Mouse (Mus musculus) pancreas, adult 10 weeks (tissue): Measurements from ENCODE around the gene Vmn1r91. TPM values are rescaled to one million over a fixed set of nuclear protein-coding genes. Genes with fewer than 3 reads are reported as not detected.

Experiments
- polyA plus RNA-seq: library from polyadenylated mRNA; stranded (reverse); fragments of 350-450 nt; fragmentation: Illumina TruSeq; extraction: RNeasy Lipid Tissue Mini Kit (QIAGEN cat#74804); gene quantifications from one replicate; pipeline ENCODE4 v1.2.3, GENCODE M21; 2015; ENCODE audit warnings: low read depth, low replicate concordance; ENCODE audit not compliant: insufficient read depth

The Vmn1r91 gene
- polyA plus RNA-seq = not detected

GRCm38 (mm10) chr7:20099380-20099779 is at the start of gene Vmn1r91:
Vmn1r91 (plus strand) TSS chr7:20099680.

DNA sequence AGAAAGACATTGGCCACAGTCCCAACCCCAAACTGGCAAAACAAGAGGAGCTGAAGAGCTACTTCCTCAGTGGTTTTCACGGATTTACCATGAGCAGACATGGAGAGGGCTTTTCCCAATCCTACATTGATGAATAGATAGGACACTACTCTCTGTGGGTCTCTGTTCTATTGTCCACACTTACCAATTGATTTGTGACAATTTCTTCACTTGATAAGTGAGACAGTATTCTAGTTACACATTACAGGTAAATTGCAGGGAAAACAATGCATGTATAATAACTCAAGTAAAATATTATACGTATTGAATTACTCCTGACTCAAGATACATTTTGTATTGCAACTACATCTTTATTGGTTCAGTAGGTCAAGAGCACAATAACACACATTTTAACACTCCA is 23.0 kb downstream of the Vmn1r91 start, which contains the start of gene Gm16442:
TSS of gene Gm16442 (minus strand) at position 101 of the 400 bp plus-strand sequence.

DNA sequence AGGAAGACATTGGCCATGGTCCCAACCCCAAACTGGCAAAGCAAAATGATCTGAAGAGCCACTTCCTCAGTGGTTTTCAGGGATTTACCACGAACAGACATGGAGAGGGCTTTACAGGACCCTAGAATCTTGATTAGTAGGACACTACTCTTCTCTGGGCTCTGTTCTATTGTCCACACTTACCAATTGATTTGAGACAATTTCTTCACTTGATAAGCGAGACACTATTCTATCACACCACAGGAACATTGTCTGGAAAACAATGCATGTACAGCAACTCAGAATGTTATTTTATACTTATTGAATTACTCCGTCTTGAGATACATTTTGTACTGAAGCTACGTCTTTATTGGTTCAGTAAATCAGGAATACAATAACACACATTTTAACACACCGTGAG is 39.5 kb downstream of the Vmn1r91 start, which contains the start of gene Vmn1r93:
TSS of gene Vmn1r93 (minus strand) at position 101 of the 400 bp plus-strand sequence.

Other genes starting within 250 kb of the Vmn1r91 start
- not detected for gene Gm19345, start 247.7 kb upstream of the Vmn1r91 start, polyA plus RNA-seq
- gene Ceacam16, start 238.4 kb upstream of the Vmn1r91 start, polyA plus RNA-seq = not detected
- not detected for gene Ceacam19, start 211.7 kb upstream of the Vmn1r91 start, polyA plus RNA-seq
- 5.6 TPM for gene Pvr, start 178.5 kb upstream of the Vmn1r91 start, polyA plus RNA-seq
- gene Igsf23, start 148.9 kb upstream of the Vmn1r91 start, polyA plus RNA-seq = 0.96 TPM
- not detected for gene Ceacam20, start 134.3 kb upstream of the Vmn1r91 start, polyA plus RNA-seq
- 0.39 TPM for gene Nlrp9b, start 108.2 kb upstream of the Vmn1r91 start, polyA plus RNA-seq
- not detected for gene Gm16442, start 22.9 kb downstream of the Vmn1r91 start, polyA plus RNA-seq
- gene Vmn1r93, start 39.4 kb downstream of the Vmn1r91 start, polyA plus RNA-seq = not detected
- gene Vmn1r94, start 68.7 kb downstream of the Vmn1r91 start, polyA plus RNA-seq = not detected
- gene Vmn1r95, start 94.0 kb downstream of the Vmn1r91 start, polyA plus RNA-seq = not detected
- gene Gm6164, start 105.9 kb downstream of the Vmn1r91 start, polyA plus RNA-seq = not detected
- gene Gm4498, start 134.1 kb downstream of the Vmn1r91 start, polyA plus RNA-seq = not detected
- not detected for gene Gm5890, start 163.2 kb downstream of the Vmn1r91 start, polyA plus RNA-seq
- not detected for gene Gm4133, start 234.4 kb downstream of the Vmn1r91 start, polyA plus RNA-seq